19 mouse cellular contexts compared by ENCODE assay signal in genomic region chr8:79850519-79850918, GRCm38 (mm10).
DNase-seq lines count a peak whose midpoint lies in the region; ATAC-seq lines count a peak whose summit lies in the region.
"Had no signal": no experiment of that assay in that cellular context is flagged by ENCODE, and none has a peak within 500 bp of the region (broad histone marks: within the 10 kb centered on the region; RNA-seq: fewer than 3 reads in every experiment).

No protein-coding gene starts in this region.

- intact Hi-C loops in left cerebral cortex, postnatal 14 days (cut with DNase I), result no loop called here

- peak; percentile 93 for ATAC-seq in frontal cortex, adult (ENCODE audit: low TSS enrichment)
- ATAC-seq: activated CD4-positive, CD25-positive, alpha-beta regulatory T cell, adult 4 months; intestine, embryonic 16.5 days; midbrain, embryonic 16.5 days had no signal

- DNase-seq in frontal cortex, postnatal 25 days (ENCODE audit: low spot score in 2 of 2), result no peak
- peak; percentile 5 to 17 for DNase-seq in right cerebral cortex, adult 2 months (ENCODE audit: low spot score in 2 of 2)
- no peak for DNase-seq in right cerebral cortex, postnatal 14 days
- peak; percentile 7 to 28 for DNase-seq in left cerebral cortex, postnatal 14 days (ENCODE audit: low spot score in 2 of 2)
- peak; percentile 15 for DNase-seq in telencephalon, adult 2 months (ENCODE audit: low read depth, low spot score)
- DNase-seq in testis, postnatal 10 days (ENCODE audit: low spot score), result no peak
- no peak for DNase-seq in c-Kit-positive CD71-positive TER-119-positive erythroid progenitor cells, embryonic 14.5 days (ENCODE audit: low spot score)
- DNase-seq: adrenal gland, adult 8-10 months; cerebellum, adult 9-10 months; gastrocnemius, postnatal 14 days; heart, adult 11 months; kidney, adult 9 months; kidney, postnatal 36 days; spleen, adult 18-20 months; thymus, postnatal 25 days had no signal

Comparison
In these comparisons a context has a peak if more than half of its experiments do, and no peak if none do; other contexts are left out.
1. DNase-seq: peak in right cerebral cortex, adult 2 months (2 of 2), left cerebral cortex, postnatal 14 days (2 of 2) and telencephalon, adult 2 months (single experiment); none in frontal cortex, postnatal 25 days (0 of 2), right cerebral cortex, postnatal 14 days (single experiment), testis, postnatal 10 days (single experiment) and c-Kit-positive CD71-positive TER-119-positive erythroid progenitor cells, embryonic 14.5 days (single experiment).